Comparison of ENCODE assay signal across 11 mouse cellular contexts in the genomic region with DNA sequence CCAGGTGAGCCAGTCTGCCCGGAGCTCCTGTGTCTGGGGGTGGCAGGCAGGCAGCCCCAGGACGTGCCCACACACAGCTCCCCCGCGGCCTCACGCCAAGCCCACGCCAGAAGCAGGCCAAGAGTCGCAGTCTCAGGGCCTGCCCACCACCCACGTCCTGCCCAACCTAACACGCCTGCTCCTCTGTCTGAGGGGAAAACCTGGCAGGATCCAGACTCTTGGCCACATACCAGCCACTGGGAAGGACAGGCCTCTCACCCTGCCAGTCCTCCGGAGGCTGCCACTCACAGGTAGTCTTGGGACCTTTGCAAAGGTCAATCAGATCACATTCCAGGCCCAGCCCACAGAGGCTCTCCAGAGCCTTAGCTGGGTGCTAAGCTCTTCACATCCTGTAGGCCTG. TPM values are rescaled to one million over a fixed set of nuclear protein-coding genes. Genes with fewer than 3 reads are reported as not detected.
DNase-seq lines count a peak whose midpoint lies in the region; ATAC-seq lines count a peak whose summit lies in the region.
"Had no signal": no experiment of that assay in that cellular context is flagged by ENCODE, and none has a peak within 500 bp of the region (broad histone marks: within the 10 kb centered on the region; RNA-seq: fewer than 3 reads in every experiment).

No protein-coding gene starts in this region.

- no peaks in the 10 kb centered on the region for H3K9me3 ChIP-seq in kidney, embryonic 15.5 days (replicated peaks)
- H3K9me3 ChIP-seq in limb, embryonic 10.5 days (replicated peaks), result no peaks in the 10 kb centered on the region
- H3K9me3 ChIP-seq: embryonic facial prominence, embryonic 13.5 days had no signal

- H3K4me3 ChIP-seq in kidney, embryonic 15.5 days (replicated peaks), result no peak overlapping the region
- no peak overlapping the region for H3K4me3 ChIP-seq in limb, embryonic 10.5 days
- H3K4me3 ChIP-seq: embryonic facial prominence, embryonic 13.5 days had no signal

- WGBS in kidney, embryonic 15.5 days, result 70% methylated on average over 10 of the region's 10 CpGs
- 88% methylated on average over 10 of the region's 10 CpGs for WGBS in limb, embryonic 10.5 days

- H3K4me1 ChIP-seq in kidney, embryonic 15.5 days, result peaks cover 49% of the 10 kb centered on the region
- H3K4me1 ChIP-seq in limb, embryonic 10.5 days, result peaks cover 38% of the 10 kb centered on the region

- H3K36me3 ChIP-seq in kidney, embryonic 15.5 days, result no peaks in the 10 kb centered on the region
- no peaks in the 10 kb centered on the region for H3K36me3 ChIP-seq in limb, embryonic 10.5 days
- H3K36me3 ChIP-seq: embryonic facial prominence, embryonic 13.5 days had no signal

- no peak for ATAC-seq in kidney, embryonic 15.5 days (replicated peaks; ENCODE audit: low FRiP score)
- ATAC-seq: activated CD4-positive, CD25-positive, alpha-beta regulatory T cell, adult 4 months; forebrain, postnatal 0 days had no signal

- H3K4me2 ChIP-seq in kidney, embryonic 15.5 days, result no peak overlapping the region
- H3K4me2 ChIP-seq: embryonic facial prominence, embryonic 13.5 days had no signal

- H3K27ac ChIP-seq in kidney, embryonic 15.5 days, result no peak overlapping the region
- H3K27ac ChIP-seq in limb, embryonic 10.5 days, result peak overlapping the region; percentile 17; the same call in 1 of the 2 replicates
- H3K27ac ChIP-seq: embryonic facial prominence, embryonic 13.5 days had no signal

- H3K27me3 ChIP-seq in kidney, embryonic 15.5 days, result no peaks in the 10 kb centered on the region
- H3K27me3 ChIP-seq in limb, embryonic 10.5 days (ENCODE audit: low read depth, poor library complexity, severe bottlenecking), result no peaks in the 10 kb centered on the region
- H3K27me3 ChIP-seq: embryonic facial prominence, embryonic 13.5 days had no signal

- peak; percentile 82 for DNase-seq in kidney, adult 18-20 months
- peak; percentile 91 for DNase-seq in kidney, adult 9 months
- DNase-seq in limb, embryonic 10.5 days (ENCODE audit: low spot score), result no peak
- peak; percentile 73 for DNase-seq in skeletal muscle tissue, adult 2 months (ENCODE audit: low read depth, low spot score)
- no peak for DNase-seq in spleen, postnatal 14 days (ENCODE audit: low spot score in 2 of 2)
- DNase-seq in layer of hippocampus, postnatal 25 days (ENCODE audit: extremely low spot score in 1 of 2, low spot score in 1 of 2), result no peak
- DNase-seq: forebrain, postnatal 0 days had no signal

- no peak overlapping the region for H3K9ac ChIP-seq in kidney, embryonic 15.5 days
- H3K9ac ChIP-seq: embryonic facial prominence, embryonic 13.5 days; forebrain, postnatal 0 days had no signal

RNA-seq across cellular contexts. Expression of a gene that starts 27.2 kb away (rescaled TPM):
- polyA plus RNA-seq in kidney, embryonic 15.5 days (2015; fragmentation: Nextera tagmentation; extraction: Ambion mirVana), result 1.3 and 1.5 TPM in 2 replicates
- polyA plus RNA-seq in limb, embryonic 10.5 days (2016; fragmentation: Nextera tagmentation; extraction: Ambion mirVana), result 0.25 and 0.40 TPM in 2 replicates
- 10 to 100 TPM; 14.2 to 20.7 TPM for total RNA-seq in layer of hippocampus, postnatal 25 days (2021)

RNA-seq across cellular contexts. Expression of a gene that starts 39.9 kb away (rescaled TPM):
- polyA plus RNA-seq in kidney, embryonic 15.5 days (2015; fragmentation: Nextera tagmentation; extraction: Ambion mirVana), result 1.1 and 2.4 TPM in 2 replicates
- polyA plus RNA-seq in limb, embryonic 10.5 days (2016; fragmentation: Nextera tagmentation; extraction: Ambion mirVana), result 0.31 TPM in 1 of 2 replicates, not detected in the other
- total RNA-seq in layer of hippocampus, postnatal 25 days (2021), result 10 to 100 TPM; 49.4 to 52.3 TPM
- total RNA-seq: megakaryocyte-erythroid progenitor cell, adult 5-6 weeks had no signal

Comparison
In these comparisons a context has a peak if more than half of its experiments do, and no peak if none do; other contexts are left out.
1. DNase-seq: peak in kidney, adult 18-20 months (single experiment), kidney, adult 9 months (single experiment) and skeletal muscle tissue, adult 2 months (single experiment); none in limb, embryonic 10.5 days (single experiment), spleen, postnatal 14 days (0 of 2) and layer of hippocampus, postnatal 25 days (0 of 2).